Mouse (Mus musculus) limb, embryonic 11.5 days (tissue): ENCODE measurements around the gene Golga4. TPM values are rescaled to one million over a fixed set of nuclear protein-coding genes. Genes with fewer than 3 reads are reported as not detected.

Experiments used
- ATAC-seq: fragments of 200-750 bp; cut with Nextera tagmentation; 2 replicates; pipeline ENCODE4 v1.8.0; 2017; ENCODE audit warnings: low read depth; ENCODE audit not compliant: insufficient number of reproducible peaks, low FRiP score, low TSS enrichment
- DNase-seq: peaks from one replicate; pipeline ENCODE4 v3.0.0-alpha.2; 2015; ENCODE audit warnings: low spot score
- H3K27ac ChIP-seq: fragments of 300-500 bp; sonication (generic); replicated peaks from 2 replicates; pipeline ENCODE4 v1.5.1; 2014; ENCODE audit warnings: low read depth, mild to moderate bottlenecking, low read length
- H3K27me3 ChIP-seq: fragments of 300-500 bp; sonication (generic); 2 replicates; pipeline ENCODE4 v1.6.1; 2014; ENCODE audit warnings: mild to moderate bottlenecking, low read length, mixed read lengths; ENCODE audit not compliant: control insufficient read depth, insufficient read depth
- H3K36me3 ChIP-seq: fragments of 300-500 bp; sonication (generic); 2 replicates; pipeline ENCODE4 v1.6.1; 2014; ENCODE audit warnings: mild to moderate bottlenecking, low read length, moderate library complexity, mixed read lengths; ENCODE audit not compliant: control insufficient read depth, insufficient read depth
- H3K4me1 ChIP-seq: fragments of 300-500 bp; sonication (generic); 2 replicates; pipeline ENCODE4 v1.6.1; 2014; ENCODE audit warnings: low read length, mixed read lengths; ENCODE audit not compliant: control insufficient read depth, insufficient read depth
- H3K4me2 ChIP-seq: fragments of 300-500 bp; sonication (generic); 2 replicates; pipeline ENCODE4 v1.6.1; 2014; ENCODE audit warnings: low read depth, mild to moderate bottlenecking, moderate library complexity; ENCODE audit not compliant: severe bottlenecking
- H3K4me3 ChIP-seq: fragments of 300-500 bp; sonication (generic); 2 replicates; pipeline ENCODE4 v1.5.1; 2014; ENCODE audit warnings: low read depth, low read length
- H3K9ac ChIP-seq: fragments of 300-500 bp; sonication (generic); 2 replicates; pipeline ENCODE4 v1.6.1; 2014; ENCODE audit warnings: mild to moderate bottlenecking, low read length
- H3K9me3 ChIP-seq: fragments of 300-500 bp; sonication (generic); 2 replicates; pipeline ENCODE4 v1.6.1; 2016; ENCODE audit warnings: low read length; ENCODE audit not compliant: control insufficient read depth
- WGBS: fragments of 180-500 bp; shearing (Covaris S2); extraction: QIAGEN DNeasy Blood & Tissue Kit; methylation state at CpG from one replicate; pipeline ENCODE4 v1.1.7; 2014; 5-methylcytosine and 5-hydroxymethylcytosine counted together
- polyA plus RNA-seq: library from polyadenylated mRNA; unstranded; fragments of >200 nt; fragmentation: Nextera tagmentation; extraction: Ambion mirVana; gene quantifications from 2 replicates; pipeline ENCODE4 v1.2.1, GENCODE M21; 2014

Golga4 gene
- polyA plus RNA-seq, 1 experiment from 2014 or later: 49.5 TPM

DNA sequence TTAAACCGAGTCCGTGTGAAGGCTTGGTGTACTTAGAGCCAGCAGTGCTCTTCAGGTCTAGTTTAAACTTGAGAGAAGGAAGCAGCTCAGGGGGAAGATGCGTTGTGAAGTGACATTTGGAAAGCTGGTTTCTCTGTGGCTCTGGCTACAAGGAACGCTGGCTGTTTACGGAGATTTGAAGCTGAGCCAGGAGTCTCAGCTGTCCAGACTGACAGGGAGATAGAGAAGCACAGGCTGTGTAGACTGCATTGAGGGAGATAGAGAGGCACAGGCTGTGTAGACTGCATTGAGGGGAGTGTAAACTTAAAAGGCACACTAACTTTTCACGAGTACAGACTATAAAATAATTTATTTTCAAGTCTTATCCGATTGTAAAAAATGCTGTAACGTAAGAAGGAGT is 13.9 kb downstream of the Golga4 start:
- WGBS: 61% methylated on average over 8 of the region's 8 CpGs
- DNase-seq: no peak

DNA sequence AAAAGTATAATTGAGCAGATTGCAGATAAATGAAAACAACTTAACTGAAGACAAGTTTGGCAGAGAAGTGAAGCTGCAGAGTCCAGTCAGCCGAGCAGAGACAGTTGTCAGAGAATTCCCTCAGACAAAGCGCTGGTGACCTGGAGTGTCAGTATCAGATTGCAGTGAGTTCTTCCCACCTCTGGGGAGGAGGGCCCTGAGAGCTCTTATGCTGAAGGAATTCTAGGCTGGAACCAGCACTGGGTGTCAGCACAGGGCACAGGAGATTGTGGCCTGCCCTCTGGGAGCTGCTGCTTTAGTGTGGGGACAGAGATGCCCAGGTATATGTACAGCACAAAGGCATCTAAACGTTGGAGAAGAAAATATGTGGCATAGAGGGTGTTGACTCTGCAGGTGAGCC is 14.8 kb downstream of the Golga4 start:
- Histone ChIP-seq H3K27me3 (no peaks in the 10 kb centered on the region), H3K4me1 (0 out of 2 replicates have a peak, but pooled peaks cover 5% of the 10 kb centered on the region), H3K9ac (no peak overlapping the region), H3K36me3 (peaks cover 8% of the 10 kb centered on the region; the same call in 1 of the 2 replicates), H3K9me3 (no peaks in the 10 kb centered on the region), H3K4me2 (no peak overlapping the region), H3K27ac (no peak overlapping the region), H3K4me3 (no peak overlapping the region)
- DNase-seq (no peak), ATAC-seq (no peak)
- 15% methylated on average over 3 of the region's 3 CpGs for WGBS

More for the DNA sequence above, 13.9 kb downstream of the Golga4 start:
- Histone ChIP-seq H3K27me3 (no peaks in the 10 kb centered on the region), H3K27ac (no peak overlapping the region), H3K36me3 (peaks cover 6% of the 10 kb centered on the region; the same call in 1 of the 2 replicates), H3K4me2 (no peak overlapping the region), H3K4me3 (no peak overlapping the region), H3K9ac (no peak overlapping the region), H3K9me3 (no peaks in the 10 kb centered on the region), H3K4me1 (0 out of 2 replicates have a peak, but pooled peaks cover 5% of the 10 kb centered on the region)
- ATAC-seq: no peak

DNA sequence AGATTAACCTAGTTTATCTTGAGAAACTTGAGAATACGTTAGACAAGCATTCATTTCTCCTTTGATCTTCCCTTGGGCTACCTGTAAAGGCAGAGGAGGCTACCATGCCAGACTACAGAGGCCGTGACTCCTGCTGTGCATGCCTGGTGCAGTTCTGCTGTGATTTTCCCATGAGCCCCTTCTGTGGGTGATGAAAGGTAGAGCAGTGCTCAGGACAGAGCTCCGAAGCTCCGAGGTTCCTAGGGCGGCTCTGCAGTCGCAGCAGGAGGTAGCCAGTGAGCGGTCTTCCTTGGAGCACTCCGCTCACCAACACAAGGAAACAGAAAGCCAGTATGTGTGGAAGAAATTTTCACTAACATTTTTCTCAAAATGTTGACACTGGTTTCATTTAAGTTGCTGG is 15.6 kb downstream of the Golga4 start:
- 79% methylated on average over 8 of the region's 8 CpGs for WGBS

DNA sequence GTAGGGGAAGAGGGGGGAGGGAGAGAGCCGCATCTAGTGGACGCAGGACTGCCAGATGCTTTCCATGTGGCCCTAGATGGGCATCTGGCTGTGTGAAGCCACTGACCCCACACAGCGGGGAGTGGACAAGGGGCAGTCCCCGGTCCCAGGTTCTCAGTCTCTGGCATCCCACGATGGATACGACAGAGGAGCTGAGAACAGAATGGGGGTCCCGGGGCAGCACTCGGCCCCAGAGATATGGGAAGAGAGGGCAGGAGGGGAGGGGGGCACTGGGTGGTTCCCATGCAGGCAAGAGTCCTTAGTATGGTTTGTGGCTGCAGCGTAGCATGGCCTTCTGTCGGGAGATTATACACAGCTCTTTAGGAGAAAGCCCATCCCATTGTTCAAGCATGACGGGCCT is 17.7 kb downstream of the Golga4 start:
- WGBS: 90% methylated on average over 11 of the region's 11 CpGs
- Histone ChIP-seq H3K27ac (no peak overlapping the region), H3K4me2 (no peak overlapping the region), H3K36me3 (peaks cover 14% of the 10 kb centered on the region; the same call in 1 of the 2 replicates), H3K4me3 (no peak overlapping the region), H3K27me3 (no peaks in the 10 kb centered on the region), H3K9ac (no peak overlapping the region), H3K9me3 (no peaks in the 10 kb centered on the region), H3K4me1 (0 out of 2 replicates have a peak, but pooled peaks cover 5% of the 10 kb centered on the region)
- no peak for ATAC-seq
- DNase-seq: no peak

More for the DNA sequence above, 15.6 kb downstream of the Golga4 start:
- Histone ChIP-seq H3K27me3 (no peaks in the 10 kb centered on the region), H3K4me3 (no peak overlapping the region), H3K4me1 (0 out of 2 replicates have a peak, but pooled peaks cover 5% of the 10 kb centered on the region), H3K4me2 (no peak overlapping the region), H3K9me3 (no peaks in the 10 kb centered on the region), H3K27ac (no peak overlapping the region), H3K9ac (no peak overlapping the region), H3K36me3 (peaks cover 11% of the 10 kb centered on the region; the same call in 1 of the 2 replicates)
- DNase-seq: no peak
- ATAC-seq: no peak

DNA sequence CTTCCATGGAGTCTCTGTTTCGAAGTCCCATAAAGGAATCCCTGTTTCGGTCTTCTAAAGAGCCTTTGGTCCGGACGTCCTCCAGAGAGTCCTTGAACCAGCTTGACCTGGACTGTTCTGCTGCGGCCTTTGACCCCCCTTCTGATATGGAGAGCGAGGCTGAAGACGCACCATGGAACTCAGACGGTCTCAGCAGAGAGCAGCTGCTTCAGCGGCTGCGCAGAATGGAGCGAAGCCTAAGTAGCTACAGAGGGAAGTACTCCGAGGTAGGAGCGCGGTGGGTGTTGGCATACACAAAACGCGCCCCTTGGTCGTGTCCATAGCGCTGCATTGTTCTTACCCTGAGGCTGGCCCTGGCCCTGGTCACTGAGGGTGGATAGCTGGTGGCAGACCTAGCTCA is 21.0 kb downstream of the Golga4 start:
- no peaks in the 10 kb centered on the region for H3K4me1 ChIP-seq
- H3K4me2 ChIP-seq: no peak overlapping the region
- ATAC-seq (no peak), DNase-seq (no peak)
- H3K27ac ChIP-seq: no peak overlapping the region
- H3K9me3 ChIP-seq: no peaks in the 10 kb centered on the region
- 92% methylated on average over 18 of the region's 18 CpGs for WGBS
- H3K36me3 ChIP-seq: peaks cover 14% of the 10 kb centered on the region
- no peak overlapping the region for H3K9ac ChIP-seq
- no peak overlapping the region for H3K4me3 ChIP-seq
- H3K27me3 ChIP-seq: no peaks in the 10 kb centered on the region

DNA sequence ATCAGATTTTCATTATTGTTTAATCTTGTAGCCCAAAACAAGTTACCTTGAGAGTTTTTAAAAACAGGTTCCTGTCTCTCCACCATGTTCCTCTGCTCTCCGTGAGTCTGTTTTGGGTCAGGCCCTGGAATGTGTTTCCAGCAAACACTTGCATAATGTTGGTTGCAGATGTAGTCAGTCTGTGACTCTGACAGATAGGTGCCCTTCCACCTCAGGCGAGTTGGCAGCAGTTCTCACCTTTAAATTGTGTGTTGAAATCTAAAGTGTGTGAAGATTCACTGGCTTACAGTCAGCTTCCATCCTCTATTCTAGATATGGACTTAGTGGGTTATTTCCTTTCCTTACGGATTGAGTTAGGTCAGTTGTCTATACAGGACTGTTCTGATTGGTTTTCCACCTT is 23.7 kb downstream of the Golga4 start:
- Histone ChIP-seq H3K9ac (no peak overlapping the region), H3K27me3 (no peaks in the 10 kb centered on the region), H3K4me3 (no peak overlapping the region), H3K9me3 (no peaks in the 10 kb centered on the region), H3K27ac (no peak overlapping the region), H3K4me1 (no peaks in the 10 kb centered on the region), H3K36me3 (peaks cover 14% of the 10 kb centered on the region), H3K4me2 (no peak overlapping the region)
- no peak for ATAC-seq
- no peak for DNase-seq
- 93% methylated on average over 3 of the region's 3 CpGs for WGBS

DNA sequence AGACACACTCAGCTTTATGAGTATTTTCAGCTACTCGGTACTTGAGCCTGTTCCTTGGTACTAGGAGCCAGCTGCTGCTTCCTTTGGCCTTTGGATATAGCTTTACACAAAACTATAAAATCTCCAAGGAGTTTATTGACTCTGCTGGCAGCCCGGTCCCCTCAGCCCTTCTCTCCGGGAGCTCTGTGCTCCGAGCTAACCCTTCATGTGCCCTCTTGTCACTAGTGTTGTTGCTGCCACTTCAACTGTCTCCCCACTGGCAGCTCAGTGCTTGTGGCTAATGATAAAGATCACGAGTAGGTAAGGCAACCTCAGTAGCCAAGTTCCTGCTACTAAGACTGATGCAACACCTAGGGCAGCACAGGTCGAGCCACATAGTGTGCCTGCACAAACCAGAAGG is 24.6 kb downstream of the Golga4 start:
- Histone ChIP-seq H3K36me3 (peaks cover 12% of the 10 kb centered on the region), H3K27me3 (no peaks in the 10 kb centered on the region), H3K4me1 (no peaks in the 10 kb centered on the region), H3K27ac (no peak overlapping the region), H3K9ac (no peak overlapping the region), H3K9me3 (no peaks in the 10 kb centered on the region), H3K4me2 (no peak overlapping the region), H3K4me3 (no peak overlapping the region)
- no peak for DNase-seq
- ATAC-seq: no peak
- 80% methylated on average over 6 of the region's 6 CpGs for WGBS

DNA sequence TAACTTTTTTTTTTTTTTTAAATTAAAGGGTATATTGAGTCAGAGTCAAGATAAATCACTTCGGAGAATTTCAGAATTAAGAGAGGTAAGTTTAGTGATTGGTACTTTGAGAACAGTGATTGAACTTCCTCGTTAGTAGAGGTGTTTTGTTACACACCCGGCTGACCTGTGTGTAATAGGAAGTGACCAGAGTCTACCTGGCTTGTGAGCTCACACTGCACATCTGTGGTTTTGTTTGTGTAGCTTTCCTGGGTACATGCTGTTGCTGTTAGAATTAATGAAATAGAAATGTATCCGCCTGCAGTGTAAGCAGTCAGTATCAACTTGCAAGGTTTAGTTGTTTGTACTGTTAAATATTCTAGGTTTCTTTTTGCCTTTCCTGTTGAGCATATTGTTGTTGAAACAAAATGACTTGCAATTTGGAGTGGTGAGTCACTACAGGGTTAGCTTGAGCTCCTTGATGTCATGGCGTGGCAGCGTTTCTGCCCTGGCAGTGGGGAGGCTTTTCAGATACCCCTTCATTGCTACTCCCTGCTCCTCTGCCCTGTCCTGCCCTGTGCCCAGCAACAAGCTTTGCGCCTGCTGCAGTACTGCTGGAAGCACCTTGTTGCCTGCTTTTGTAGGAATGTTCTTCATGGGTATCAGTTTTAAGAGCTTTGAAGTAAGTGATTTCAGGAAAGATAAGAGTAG is 26.6 kb downstream of the Golga4 start:
- Histone ChIP-seq H3K9ac (no peak overlapping the region), H3K4me3 (no peak overlapping the region), H3K4me2 (no peak overlapping the region), H3K4me1 (no peaks in the 10 kb centered on the region), H3K27ac (no peak overlapping the region), H3K36me3 (peaks cover 18% of the 10 kb centered on the region), H3K9me3 (no peaks in the 10 kb centered on the region), H3K27me3 (no peaks in the 10 kb centered on the region)
- WGBS: 84% methylated on average over 7 of the region's 7 CpGs
- ATAC-seq (no peak), DNase-seq (no peak)

DNA sequence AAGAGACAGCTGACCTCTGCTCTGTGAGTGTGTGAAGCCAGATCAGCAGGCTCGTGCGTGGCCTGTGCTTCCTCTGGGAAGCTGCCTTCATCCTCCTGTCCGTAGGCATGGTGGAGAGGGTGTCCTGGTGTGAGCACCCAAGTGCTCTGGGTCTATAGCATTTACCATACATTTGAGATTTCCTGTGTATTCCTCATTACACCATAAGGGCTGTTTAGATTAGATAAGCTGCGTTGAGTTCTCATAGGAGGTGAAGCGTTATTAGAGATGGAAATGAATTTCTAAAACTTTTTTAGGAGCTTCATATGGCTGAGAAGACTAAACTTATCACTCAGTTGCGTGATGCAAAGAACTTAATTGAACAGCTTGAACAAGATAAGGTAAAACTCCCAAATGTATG is 30.9 kb downstream of the Golga4 start:
- Histone ChIP-seq H3K27ac (no peak overlapping the region), H3K4me3 (no peak overlapping the region), H3K9me3 (no peaks in the 10 kb centered on the region), H3K4me1 (no peaks in the 10 kb centered on the region), H3K36me3 (peaks cover 17% of the 10 kb centered on the region), H3K4me2 (no peak overlapping the region), H3K9ac (no peak overlapping the region), H3K27me3 (no peaks in the 10 kb centered on the region)
- 90% methylated on average over 6 of the region's 6 CpGs for WGBS
- no peak for ATAC-seq
- DNase-seq: no peak
